Mouse (Mus musculus): Measurements from ENCODE around the gene Meis2. TPM values are rescaled to one million over a fixed set of nuclear protein-coding genes. Genes with fewer than 3 reads are reported as not detected.

Gene Meis2
- total RNA-seq, 2 experiments from 2014 or later = 39.2 to 43.8 TPM

DNA sequence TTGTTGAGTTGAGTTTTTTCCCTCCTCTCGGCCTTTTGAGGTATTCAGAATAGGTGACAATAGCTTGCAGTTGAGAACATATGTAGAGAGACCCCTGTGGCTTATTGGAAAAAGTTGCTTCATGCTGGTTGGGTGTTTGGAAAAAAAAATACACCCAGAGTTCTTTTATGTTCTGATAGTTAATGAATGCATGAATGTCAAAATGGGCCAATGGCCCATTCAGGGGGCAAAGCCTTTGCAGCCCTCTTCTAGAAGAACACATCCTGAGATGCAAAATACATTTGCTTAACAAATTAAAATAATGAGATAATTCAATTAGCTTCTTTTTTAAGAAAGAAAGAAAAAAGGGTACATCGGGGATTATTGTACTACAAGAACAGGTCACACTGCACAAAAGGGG is 69.2 kb downstream of the Meis2 start:
- no peak for DNase-seq

DNA sequence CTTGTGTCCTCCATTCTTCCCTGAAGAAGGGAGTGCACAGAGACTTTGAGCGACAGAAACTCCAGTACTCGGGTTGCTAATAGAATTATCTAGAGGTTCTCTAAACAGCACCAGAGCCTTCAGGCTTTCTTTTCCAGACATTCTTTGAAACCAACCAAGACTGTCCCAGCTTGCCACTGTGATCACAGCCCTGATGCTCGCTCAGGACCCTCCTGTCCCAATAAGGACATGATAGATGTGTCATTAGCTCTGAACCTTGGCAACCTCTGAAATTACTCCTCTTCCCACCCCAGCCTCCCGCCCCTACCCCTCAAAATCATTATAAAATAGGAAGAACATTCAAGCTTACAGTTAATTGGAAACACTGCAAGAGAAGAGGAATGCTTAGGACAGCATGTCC is 71.8 kb downstream of the Meis2 start:
- no peak for DNase-seq

DNA sequence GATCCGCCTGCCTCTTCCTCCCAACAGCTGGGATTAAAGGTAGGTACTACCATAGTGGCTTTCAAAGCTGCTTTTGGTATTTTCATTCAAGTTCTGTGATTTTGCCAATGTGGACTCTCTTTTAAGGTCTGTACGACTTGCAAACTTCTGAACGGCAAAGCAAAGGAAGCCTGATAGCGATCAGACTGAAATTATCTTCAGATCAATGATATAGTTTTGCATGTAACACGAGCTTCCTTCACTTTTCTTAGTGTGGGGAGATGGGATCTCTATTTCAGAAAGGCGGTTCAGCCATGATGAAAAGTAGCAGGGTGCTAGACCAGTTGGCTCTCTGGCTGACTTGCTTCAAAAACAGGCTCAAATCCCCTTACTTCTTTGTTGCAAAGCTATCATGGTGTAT is 76.4 kb downstream of the Meis2 start:
- DNase-seq = no peak

DNA sequence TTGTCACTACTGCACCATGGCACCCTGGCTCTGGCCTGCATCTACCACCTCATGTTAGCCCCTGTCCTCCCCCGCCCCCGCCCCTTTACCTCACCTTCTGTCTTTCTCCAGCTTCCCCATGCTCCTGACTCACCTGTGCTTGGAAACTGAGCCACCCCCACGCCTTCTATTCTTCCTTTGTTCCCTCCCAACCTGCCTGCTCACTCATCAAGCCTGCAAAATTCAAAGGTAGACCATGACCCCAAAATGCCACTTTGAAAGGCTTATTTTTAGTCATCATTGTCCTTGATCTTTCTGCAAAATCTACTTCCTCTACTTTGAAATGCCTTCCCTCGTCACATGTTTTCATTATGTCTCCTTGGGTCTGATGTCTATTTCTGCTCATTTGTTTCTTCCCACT is 77.2 kb downstream of the Meis2 start:
- no peak for DNase-seq

DNA sequence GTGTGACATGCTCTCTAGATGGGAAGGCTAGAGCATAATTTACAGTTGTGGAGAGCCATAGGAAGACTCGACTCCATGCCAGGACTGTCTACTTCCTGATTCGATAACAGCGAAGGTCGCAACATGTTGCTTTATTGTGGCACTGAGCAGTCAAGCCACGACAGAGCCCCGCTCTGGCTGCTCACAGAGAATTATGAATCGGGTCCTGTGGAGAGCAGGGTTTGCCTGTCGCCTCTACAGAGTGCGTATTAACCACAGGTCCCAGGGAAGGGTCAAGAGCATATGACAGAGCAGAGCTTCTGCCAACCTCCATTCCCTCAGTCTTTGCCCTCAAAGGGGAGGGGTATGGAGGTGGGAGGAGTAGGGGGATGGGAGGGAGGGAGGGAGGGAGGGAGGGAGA is 80.7 kb downstream of the Meis2 start:
- no peak for DNase-seq

DNA sequence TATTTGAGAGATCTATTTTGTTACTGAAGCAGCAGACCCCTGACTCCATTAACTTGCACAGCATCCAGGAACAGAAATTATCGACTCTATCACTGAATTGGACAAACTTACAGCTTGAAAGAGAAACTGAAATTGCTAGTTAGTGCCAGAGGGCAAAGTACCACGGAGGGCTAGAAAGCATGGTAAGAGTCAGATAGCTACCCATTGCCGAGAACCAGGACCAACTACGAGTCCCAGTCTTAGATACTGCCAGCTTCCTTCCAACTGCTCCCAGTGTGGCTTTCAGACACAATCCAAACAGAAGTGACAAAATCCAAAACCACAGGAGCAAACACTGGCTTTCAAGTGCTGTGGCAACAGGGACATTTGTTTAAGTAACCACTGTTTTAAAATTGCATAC is 81.2 kb downstream of the Meis2 start:
- no peak for DNase-seq

DNA sequence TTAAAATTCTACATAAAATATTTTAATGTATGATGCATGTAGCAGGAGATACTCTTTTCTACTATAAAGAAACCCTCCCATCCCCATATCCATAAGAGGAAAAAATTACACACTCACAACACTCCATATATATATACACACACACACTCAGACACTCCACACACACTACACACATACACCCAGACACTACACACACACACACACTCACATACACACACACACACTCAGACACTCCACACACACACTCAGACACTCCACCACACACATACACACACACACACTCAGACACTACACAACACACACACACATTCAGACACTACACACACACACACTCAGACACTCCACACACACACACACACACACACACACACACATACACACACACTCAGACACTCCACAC is 85.1 kb downstream of the Meis2 start:
- DNase-seq = no peak

DNA sequence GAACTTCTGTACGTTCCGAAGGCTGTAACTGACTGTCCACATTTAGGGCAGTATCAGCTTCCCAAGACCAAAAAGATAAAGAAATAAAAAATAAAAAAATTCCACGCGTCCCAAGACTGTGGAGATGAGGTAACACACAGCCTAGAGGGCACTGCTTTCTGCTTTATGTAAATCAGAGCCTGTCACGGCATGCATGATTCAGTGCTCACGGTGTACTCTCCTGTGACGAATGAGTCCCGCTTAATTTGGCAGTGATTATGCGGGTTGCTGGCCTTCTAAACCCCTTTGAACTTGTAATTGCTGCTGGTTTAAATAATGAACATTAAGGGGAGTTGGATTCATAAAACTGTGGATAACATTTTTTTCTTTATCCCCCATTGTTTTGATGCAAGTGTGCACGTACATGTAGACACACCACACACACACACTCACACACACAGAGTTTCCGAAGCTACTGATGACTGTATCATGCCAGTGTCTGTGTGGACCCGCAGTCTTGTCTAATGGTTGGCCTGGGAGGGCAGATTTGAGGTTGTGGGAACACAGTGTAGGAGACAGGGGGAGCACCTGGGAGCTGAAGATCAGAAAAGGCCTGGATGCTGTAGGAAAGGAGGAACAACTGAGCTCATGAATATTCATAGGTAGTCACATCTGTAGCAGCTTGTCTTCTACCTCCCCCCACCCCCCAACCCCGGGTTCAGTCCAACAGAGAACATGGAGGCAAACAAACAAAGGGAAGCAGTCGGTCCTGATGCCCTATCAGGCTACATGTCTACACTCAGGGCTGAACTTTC is 85.8 kb downstream of the Meis2 start:
- no peak for DNase-seq

DNA sequence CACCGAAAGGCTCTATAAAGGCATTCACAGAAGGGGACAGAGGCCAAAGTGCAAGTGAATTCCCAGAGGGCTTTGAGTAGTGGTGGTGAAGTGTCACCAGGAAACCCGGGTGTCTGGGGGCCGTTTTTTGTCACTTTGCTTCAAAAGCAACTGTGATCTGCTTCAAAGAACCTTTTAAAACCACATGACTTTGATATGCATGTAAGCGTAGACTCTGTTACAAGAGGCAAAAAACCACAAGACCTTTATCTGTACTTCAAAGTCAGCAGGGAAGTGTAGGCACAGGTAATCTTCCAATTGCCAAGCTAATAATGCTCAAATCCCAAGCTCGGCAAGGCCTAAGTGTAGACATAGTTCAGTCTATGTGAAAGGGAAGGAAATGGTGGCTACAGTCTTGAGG is 87.0 kb downstream of the Meis2 start:
- DNase-seq = no peak

DNA sequence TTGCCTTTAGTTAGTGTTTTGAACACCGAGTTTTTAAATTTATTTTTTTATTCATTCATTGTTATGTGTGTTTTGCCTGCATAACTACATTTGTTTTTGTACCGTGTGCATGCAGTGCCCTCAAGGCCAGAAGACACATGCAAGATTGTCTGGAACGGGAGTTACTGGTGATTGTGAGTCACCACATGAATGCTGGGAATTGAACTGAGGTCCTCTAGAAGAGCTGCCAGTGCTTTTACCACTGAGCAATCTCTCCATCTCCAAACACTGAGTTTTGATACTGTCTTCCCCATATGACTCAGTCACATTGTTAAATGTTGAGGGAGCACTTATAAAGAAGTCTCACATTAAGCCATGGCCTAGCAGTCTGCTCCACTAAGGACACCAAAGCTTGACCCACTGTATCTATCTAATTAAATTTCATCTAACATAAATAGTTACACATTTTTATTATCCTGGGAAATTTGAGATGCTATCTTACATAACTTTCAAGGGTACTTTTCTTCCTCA is 94.3 kb downstream of the Meis2 start:
- DNase-seq = no peak

DNA sequence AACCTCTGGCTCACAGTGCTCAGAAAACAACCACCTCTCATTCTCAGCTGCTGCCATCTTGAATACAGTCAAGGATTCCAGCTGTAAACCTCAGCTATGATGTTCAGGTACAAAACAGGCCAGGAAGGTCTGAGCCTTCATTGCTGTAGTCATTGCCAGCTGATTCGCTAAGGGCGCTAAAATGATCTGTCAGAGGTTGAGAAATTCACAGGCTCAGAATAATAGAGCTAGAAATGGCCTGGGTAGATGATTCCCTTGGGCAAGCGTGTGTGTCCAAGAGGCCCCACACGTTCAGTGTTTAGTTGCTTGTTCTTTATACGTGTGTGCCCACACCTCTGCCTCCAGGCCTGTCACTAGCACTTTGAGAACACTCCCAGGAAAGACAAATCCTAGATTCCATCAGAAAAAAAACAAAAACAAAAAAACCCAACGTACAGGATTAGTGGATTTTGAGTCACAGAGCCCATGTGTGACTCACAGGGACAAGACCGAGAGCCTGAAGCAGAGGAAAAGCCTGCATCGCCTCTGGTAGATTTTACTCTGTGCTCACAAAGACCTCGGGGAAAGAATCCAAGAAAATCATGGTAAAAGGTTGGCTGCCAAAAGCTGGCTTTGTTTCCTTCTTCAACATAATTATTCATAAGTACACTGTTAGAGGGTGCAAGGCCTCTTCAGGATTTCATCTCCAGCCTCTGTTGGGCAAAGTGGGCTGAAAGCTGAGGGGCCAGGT is 95.4 kb downstream of the Meis2 start:
- no peak for DNase-seq

DNA sequence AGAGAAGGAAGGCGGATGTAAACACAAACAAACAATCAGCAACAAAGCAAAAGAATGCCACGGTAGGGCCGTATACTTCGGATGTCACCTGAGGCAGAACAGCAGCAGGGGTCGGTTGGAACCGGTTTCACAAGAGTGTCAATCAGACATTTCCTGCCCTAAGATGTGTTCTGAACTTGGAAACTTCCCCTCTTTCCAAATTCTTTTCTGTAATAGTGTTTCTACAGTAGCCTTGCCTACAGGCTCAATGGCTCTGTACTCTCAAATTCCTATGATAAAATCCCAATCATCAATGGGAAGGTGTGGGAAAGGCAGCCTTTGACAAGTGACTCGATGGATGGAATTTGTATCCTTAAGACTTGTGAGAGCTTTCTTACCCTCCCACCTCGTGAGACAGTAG is 96.4 kb downstream of the Meis2 start:
- DNase-seq = no peak

DNA sequence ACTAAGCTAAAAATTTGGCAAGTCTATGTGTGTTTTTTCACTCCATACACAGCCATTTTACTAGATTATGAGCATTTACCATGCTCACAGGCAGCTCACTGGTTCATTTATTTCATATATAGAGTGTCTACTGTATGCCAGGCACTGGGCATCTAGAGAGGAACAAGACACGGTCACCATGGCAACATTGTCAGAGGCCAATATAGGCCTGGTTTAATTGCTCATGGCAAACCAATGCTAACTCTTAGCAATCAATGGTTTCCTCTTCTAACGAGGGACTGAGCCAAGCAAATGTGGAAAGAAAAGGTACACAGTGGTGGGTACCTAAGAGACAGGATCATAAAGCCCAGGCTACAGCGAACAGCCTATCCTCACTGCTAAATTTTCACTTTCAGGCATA is 100.7 kb downstream of the Meis2 start:
- no peak for DNase-seq

DNA sequence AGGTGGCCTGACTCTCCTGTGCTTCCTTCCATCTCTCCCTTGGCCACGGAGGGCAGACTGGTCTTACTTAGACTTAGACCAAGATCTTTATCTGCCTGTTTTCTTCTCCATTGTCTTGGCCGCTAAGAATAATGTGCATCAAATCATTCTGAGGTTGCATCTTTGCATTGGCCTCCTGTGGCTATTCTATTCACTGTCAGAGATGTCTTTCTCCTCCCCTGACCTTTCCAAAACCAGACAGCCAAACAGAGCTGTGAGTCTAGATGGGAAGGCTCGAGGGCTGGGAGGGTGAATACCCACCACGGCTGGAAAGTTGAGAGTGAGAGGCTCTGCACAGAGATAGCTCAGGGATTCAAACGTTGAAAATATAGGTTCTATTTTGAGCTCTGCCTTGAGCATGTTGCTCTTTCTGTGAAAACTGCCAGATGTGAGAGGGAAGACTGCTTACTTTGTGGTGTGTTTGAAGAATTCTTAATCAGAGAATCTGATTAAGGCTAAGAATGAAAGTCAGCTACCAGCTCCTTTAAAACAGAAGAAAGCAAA is 102.3 kb downstream of the Meis2 start:
- no peak for DNase-seq

DNA sequence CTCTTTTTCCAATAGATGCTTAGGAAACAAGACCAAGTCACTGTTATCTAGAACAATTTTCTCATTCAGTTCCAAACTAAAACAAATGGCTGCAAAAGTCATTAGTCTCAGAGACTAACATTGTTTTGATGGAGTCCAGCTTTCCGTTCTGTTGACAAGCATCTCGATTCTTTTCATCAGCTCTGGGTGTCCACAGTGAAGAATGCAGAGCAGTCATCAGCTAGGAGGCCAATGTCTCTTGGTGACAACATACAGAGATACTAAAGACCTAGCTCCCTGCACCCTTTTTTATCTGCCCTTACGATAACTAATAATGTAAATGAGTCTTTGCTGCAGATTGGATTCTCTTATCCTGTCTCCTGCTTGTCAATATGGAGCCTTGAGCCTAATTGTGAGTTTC is 102.9 kb downstream of the Meis2 start:
- no peak for DNase-seq

DNA sequence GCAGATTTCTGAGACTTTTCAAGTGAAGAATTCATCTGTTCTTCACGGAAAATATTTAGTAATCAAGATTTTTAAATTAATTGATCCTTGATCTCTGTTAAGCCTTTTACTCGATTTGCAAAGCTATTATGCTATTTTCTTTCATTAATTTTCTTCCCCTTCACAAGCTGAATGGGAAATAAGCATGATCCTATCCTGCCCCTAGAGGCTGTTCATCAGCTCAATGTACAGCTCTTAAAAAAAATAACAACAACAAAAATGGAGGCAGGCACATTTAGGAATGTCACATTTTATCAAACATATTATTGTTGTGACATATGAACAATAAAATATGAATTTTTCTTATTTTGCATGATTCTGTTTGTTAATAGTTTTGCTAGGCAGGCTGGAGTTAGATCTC is 103.5 kb downstream of the Meis2 start:
- DNase-seq = no peak

DNA sequence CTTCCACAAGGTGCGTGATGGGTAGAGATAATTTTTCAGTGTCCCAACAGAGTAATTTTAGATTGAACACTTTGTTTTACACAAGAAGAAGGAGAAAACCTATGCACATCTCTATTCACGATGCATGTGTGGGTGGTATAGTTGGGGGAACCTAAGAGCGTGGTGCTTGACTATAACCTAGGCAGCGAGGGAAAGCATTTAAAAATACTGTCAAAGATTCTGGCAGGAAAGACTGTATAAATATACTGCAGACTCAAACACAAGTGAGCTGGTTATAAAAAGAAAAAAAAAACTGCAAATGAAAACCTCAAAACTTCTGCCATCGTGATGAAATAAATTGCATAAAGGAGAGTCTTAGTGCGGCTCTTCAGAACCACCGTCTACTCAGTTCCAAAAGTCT is 105.0 kb downstream of the Meis2 start:
- DNase-seq = no peak

DNA sequence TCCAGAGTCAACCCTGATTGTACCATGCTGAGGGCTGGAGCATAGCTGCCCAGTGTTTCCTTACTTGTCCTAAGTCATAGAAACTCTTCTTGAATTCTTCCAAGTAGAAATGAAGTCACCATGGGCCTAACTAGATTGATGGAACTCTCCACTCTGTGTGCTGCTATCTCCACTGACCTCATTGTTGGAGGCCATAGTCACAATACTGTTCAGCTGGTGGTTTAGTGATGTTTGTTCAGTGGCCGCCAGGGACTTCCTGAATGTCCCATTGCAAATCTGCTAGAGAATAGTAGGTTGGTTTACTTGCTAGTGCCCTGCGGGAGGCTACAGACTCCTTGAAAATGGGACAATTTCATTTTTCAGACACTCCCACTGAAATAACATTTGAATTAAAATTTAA is 108.9 kb downstream of the Meis2 start:
- no peak for DNase-seq

DNA sequence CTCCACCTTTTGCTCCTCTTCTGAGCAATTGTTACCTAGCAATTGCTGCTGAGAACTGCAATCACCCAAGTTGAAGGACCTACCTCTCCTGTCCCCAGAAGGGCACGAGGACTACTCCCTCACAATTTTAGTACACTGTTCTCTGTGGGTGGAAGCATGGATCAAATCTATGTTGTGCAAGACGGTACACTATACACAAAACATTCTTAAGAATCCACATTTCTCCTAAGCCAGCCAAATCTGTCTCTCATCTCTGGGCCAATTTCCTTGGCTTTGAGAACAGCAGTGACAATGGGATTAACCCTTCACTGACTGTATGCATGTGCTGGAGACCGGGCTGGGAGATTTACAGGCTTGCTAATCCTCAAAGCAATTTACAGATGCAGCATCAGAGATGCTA is 115.0 kb downstream of the Meis2 start:
- no peak for DNase-seq

DNA sequence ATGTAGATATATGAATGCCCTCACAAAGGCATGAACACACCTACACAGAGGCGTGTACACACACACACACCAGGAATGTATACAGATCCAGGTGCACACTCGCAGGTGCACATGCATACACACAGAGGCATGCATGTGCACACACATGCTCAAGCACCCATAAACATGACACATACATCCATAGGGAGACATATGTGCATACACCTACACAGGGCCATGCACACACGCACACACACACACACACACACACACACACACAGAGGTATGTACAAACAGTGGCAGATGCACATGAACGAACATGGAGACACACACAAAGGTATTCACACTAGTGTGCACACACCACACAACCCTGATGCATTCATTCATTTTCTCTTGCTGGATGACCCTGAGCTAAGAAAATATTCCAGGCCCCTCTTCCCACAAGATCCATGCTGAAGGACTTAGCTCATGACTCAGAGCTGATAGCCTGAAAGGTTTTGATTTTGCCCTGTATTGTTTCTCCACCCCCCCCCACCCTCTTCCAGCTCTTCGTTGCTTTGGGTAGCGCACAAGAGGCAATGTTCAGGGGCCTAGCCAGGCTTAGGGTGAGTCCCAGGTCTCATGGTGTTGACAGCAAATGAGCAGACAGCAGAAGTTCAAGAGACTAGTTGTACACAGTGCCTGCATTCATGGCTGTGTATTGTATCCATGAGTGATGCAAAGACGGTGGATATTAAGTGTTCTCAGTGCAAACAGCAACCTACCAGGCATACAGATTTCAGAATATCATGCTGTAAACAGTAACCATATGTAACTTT is 116.8 kb downstream of the Meis2 start:
- no peak for DNase-seq

DNA sequence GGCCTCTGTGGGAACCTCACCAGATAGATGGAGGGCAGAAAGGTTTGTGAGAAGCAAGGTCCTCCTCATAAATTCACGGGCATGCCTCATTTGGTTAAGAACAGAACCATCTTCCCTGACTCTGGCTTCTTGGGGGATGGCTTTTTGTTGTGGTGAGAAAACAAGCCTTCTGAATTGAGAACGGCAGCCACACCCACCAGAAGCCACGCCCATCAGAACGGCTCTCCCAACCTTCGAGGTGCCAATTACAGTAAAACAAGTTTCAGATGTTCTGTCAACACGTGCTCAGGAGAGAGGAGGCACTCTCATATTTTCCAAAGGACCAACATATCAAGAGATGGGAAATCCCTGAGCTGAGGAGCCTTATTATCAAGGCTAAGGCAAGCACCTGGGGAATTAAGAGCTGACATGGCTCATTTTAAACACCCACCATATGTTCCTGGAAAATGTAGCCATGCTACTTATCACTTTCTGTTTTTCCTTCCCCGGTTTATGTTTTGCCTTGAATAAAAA is 117.9 kb downstream of the Meis2 start:
- DNase-seq = no peak

DNA sequence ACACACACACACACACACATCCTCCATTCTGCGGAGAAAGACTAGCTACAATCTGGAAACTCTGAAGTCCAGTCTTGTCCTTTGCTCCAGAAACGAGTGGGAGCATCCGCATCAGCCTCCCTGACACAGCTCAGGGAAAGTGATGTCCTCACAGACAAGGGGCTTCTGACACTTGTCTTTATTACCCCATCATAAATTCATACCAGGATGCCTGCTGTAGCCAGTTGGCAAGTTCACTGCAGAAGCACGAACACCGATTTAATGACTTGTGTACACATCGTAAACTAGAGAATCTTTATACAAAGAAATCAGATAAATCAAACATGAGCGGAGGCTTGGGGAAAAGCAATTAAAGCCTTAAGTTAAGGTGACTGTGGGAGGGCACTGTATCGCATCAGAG is 122.6 kb downstream of the Meis2 start:
- DNase-seq = no peak

DNA sequence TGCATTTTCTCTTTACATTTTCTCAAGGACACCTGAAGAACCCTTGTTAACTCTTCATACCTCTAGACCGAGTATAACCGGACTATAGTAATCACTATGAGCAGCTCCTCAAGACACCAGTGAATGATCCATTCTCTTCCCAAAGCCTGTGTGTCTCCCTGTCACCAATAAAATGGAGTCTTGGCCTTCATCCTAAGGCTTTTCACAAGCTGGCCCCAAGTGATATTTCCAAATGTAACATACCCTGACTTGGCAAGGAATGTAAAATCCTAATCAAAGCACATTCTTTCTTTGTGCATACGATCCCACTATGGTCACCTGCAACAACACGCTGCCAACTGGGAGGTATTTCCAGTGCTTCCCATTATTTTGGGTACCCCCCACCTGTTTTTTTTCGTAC is 125.8 kb downstream of the Meis2 start:
- DNase-seq = no peak
